Mouse (Mus musculus): Measurements from ENCODE around the gene Mrpl4. TPM values are rescaled to one million over a fixed set of nuclear protein-coding genes. Genes with fewer than 3 reads are reported as not detected.

Mrpl4 gene
- total and polyA plus RNA-seq, 3 experiments: 280 to 474 TPM; not detected in 1

DNA sequence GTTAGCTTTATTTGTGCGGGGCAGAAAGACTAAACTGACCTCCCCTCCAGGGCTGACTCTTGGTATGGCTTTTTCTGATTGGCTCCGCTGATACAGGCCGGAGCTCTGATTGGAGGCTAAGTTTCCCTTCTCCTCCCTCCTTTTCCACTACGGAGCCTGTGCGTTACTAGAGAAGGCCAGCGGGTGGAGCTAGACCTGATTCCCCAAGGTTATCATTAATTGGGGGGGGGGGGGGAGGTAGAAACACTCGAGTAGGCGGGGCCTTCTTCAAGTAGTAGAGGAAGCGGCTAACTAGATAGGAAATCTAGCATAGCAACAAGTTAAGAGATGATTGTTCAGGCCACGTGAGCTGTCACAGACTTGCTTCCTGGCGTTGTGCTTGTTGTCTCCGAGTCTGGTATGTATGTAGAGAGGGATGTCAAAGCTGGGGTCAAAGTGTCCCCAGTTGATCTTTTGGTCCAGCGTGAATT, 28.3 kb downstream of the Mrpl4 start:
- H3K79me2 ChIP-seq (ENCODE audit: control insufficient read depth, insufficient read depth, low read length, poor library complexity): peaks cover 23% of the 10 kb centered on the region
- no peaks in the 10 kb centered on the region for H3K9me3 ChIP-seq (replicated peaks; ENCODE audit: insufficient read depth, low read length)
- peak overlapping the region; percentile 73 for H3K9ac ChIP-seq (ENCODE audit: control insufficient read depth, low read depth, low read length, poor library complexity, severe bottlenecking)
- peaks cover 0 to 17% of the 10 kb centered on the region in 2 experiments; a peak in 2 of 4 replicates for H3K36me3 ChIP-seq (ENCODE audit: control insufficient read depth in 1 of 2, insufficient read depth in 2 of 2, low read length in 2 of 2)
- peak overlapping the region; percentile 85 for H3K27ac ChIP-seq (ENCODE audit: control insufficient read depth, low read depth, low read length)
- H3K4me1 ChIP-seq (ENCODE audit: control insufficient read depth in 1 of 2, insufficient read depth in 2 of 2, low read length in 2 of 2): peaks cover 14 to 31% of the 10 kb centered on the region in 2 experiments
- no peaks in the 10 kb centered on the region for H3K27me3 ChIP-seq (ENCODE audit: control insufficient read depth in 1 of 2, insufficient read depth in 2 of 2, low read length in 2 of 2)
- no peak for TF ChIP-seq MYC (IDR thresholded peaks at IDR 0.05; ENCODE audit: low read depth, low read length)
- TF ChIP-seq POLR2A (IDR thresholded peaks at IDR 0.05; ENCODE audit: control insufficient read depth in 1 of 2, insufficient read depth in 1 of 2, low read depth in 1 of 2, low read length in 2 of 2, poor library complexity in 1 of 2): no peak
- TF ChIP-seq CTCF (IDR thresholded peaks at IDR 0.05 in 2 of 3, conservative IDR thresholded peaks at IDR 0.05 in 1 of 3; ENCODE audit: control insufficient read depth in 1 of 3, insufficient read depth in 1 of 3, low read depth in 2 of 3, low read length in 3 of 3, poor library complexity in 1 of 3, severe bottlenecking in 1 of 3): peak in 1 of 3 experiments; percentile 87; a peak in 2 of 6 replicates
- no peak for TF ChIP-seq HCFC1 (IDR thresholded peaks at IDR 0.05; ENCODE audit: low read depth, low read length)
- TF ChIP-seq EP300 (IDR thresholded peaks at IDR 0.05; ENCODE audit: low read depth in 1 of 2, low read length in 2 of 2): no peak
- no peak for TF ChIP-seq SIN3A (IDR thresholded peaks at IDR 0.05; ENCODE audit: low read length)
- TF ChIP-seq POLR2AphosphoS2 (IDR thresholded peaks at IDR 0.05; ENCODE audit: low read length): no peak
- peak; percentile 90 for TF ChIP-seq GATA1 (IDR thresholded peaks at IDR 0.05; ENCODE audit: low read depth, low read length)
- TF ChIP-seq RCOR1 (IDR thresholded peaks at IDR 0.05; ENCODE audit: low read depth, low read length): no peak
- no peak for TF ChIP-seq CHD2 (IDR thresholded peaks at IDR 0.05; ENCODE audit: low read length)
- no peak for TF ChIP-seq CHD1 (IDR thresholded peaks at IDR 0.05; ENCODE audit: low read depth, low read length)
- no peak for TF ChIP-seq ZC3H11A (IDR thresholded peaks at IDR 0.05; ENCODE audit: low read depth, low read length)
- TF ChIP-seq TAL1 (IDR thresholded peaks at IDR 0.05; ENCODE audit: low read length): no peak
- TF ChIP-seq JUND (IDR thresholded peaks at IDR 0.05; ENCODE audit: low read depth, low read length): no peak
- TF ChIP-seq ZMIZ1 (IDR thresholded peaks at IDR 0.05; ENCODE audit: low read depth, low read length): no peak
- no peak for TF ChIP-seq MAFK (IDR thresholded peaks at IDR 0.05; ENCODE audit: borderline replicate concordance, low read depth, low read length)
- DNase-seq (ENCODE audit: low read depth, low spot score): peak; percentile 100
- H3K4me3 ChIP-seq (ENCODE audit: control insufficient read depth in 1 of 2, insufficient read depth in 1 of 2, low read depth in 2 of 2, low read length in 2 of 2): peak overlapping the region; percentile 55 to 64

DNA sequence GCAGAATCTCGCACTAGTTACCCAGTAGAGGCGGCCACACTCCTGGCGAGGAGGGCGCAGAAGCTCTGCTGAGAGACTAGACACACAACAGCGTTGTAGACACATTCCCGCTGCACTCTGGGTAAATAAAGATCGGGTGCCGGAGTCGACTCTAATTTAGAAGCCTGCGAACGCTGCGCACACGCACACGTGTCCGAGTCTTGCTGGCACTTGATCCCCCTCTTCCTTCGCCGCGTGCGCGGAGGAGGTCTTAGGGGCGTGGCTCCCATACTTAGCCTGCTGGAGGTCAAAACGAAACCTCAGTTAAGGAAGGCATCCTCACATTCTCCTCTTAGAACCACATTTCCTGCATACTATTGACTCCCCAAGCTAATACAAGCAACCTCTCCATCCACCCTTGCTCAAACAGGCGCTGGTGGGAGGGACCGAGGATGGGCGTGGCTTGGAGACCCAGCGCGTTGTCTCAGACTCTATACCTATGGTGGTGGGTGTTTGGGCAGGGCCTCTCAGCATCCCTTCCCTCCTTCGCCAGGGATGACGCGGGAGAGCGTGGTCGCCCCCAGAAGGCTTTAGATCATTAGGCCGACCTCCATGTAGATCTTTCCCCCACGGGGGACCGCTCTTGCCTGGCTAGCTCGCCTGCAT, 28.8 kb downstream of the Mrpl4 start:
- H3K27me3 ChIP-seq (ENCODE audit: control insufficient read depth in 1 of 2, insufficient read depth in 2 of 2, low read length in 2 of 2): no peaks in the 10 kb centered on the region
- H3K27ac ChIP-seq (ENCODE audit: control insufficient read depth, low read depth, low read length): peak overlapping the region; percentile 85
- peaks cover 23% of the 10 kb centered on the region for H3K79me2 ChIP-seq (ENCODE audit: control insufficient read depth, insufficient read depth, low read length, poor library complexity)
- no peaks in the 10 kb centered on the region for H3K9me3 ChIP-seq (replicated peaks; ENCODE audit: insufficient read depth, low read length)
- DNase-seq (ENCODE audit: low read depth, low spot score): peak; percentile 99
- TF ChIP-seq SMC3 (IDR thresholded peaks at IDR 0.05; ENCODE audit: low read depth, low read length) (no peak), GATA1 (IDR thresholded peaks at IDR 0.05; ENCODE audit: low read depth, low read length) (peak; percentile 10; the same call in 1 of the 2 replicates)
- peak overlapping the region; percentile 64 for H3K9ac ChIP-seq (ENCODE audit: control insufficient read depth, low read depth, low read length, poor library complexity, severe bottlenecking)
- H3K36me3 ChIP-seq (ENCODE audit: control insufficient read depth in 1 of 2, insufficient read depth in 2 of 2, low read length in 2 of 2): peaks cover 0 to 17% of the 10 kb centered on the region in 2 experiments; a peak in 2 of 4 replicates
- H3K4me1 ChIP-seq (ENCODE audit: control insufficient read depth in 1 of 2, insufficient read depth in 2 of 2, low read length in 2 of 2): peaks cover 14 to 31% of the 10 kb centered on the region in 2 experiments
- peak overlapping the region; percentile 55 to 64 for H3K4me3 ChIP-seq (ENCODE audit: control insufficient read depth in 1 of 2, insufficient read depth in 1 of 2, low read depth in 2 of 2, low read length in 2 of 2)
